Mouse (Mus musculus): ENCODE data around the gene Msmb.

- TF ChIP-seq CTCF (IDR thresholded peaks at IDR 0.05; ENCODE audit: low read depth) (no peak), EP300 (IDR thresholded peaks at IDR 0.05; ENCODE audit: low read depth) (no peak)
Measured at GRCm38 (mm10) chr14:32153156-32153555, 11.3 kb downstream of the Msmb start.

Data from liver, postnatal 0 days (tissue).